Mouse (Mus musculus): ENCODE data around the gene Mybph. TPM values are rescaled to one million over a fixed set of nuclear protein-coding genes. Genes with fewer than 3 reads are reported as not detected.

The Mybph gene
- polyA plus RNA-seq, 1 experiment from 2014 or later, result not detected

DNA sequence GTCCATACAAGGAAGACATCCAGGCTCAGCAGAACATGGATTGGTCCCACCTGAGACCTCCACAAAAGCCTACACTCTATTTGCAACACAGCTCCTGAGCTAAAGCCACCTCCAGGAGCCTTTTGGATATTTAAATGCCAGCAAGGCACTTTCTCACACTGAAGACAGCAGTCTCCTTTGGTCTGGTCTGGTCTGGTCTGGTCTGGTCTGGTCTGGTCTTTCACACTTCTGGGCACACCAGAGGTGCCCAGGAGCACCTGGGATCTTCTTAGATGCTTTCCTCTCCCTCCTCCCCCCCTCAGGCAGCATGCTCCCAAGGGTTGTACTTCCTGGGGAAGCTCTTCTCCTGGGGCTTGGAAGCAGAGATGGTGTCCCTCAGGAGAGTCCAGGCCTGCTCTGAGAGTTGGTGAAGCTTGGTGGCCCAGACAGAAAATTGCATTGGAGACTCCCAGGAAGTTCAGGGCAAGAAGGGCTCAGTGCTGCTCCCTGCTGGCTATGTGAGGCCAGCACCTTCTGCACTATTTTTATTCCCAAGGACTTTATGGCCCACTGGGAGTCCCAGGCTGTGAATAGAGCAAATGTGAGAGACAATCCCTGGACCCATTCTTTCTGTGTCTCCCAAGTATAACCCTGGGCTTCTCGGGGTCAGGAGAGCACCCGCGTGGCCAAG, 8.6 kb downstream of the Mybph start:
- Histone ChIP-seq H3K9me3 (ENCODE audit: low read length) (no peaks in the 10 kb centered on the region), H3K36me3 (replicated peaks; ENCODE audit: insufficient read depth, low read length) (no peaks in the 10 kb centered on the region; the same call in none of the 2 replicates), H3K27me3 (ENCODE audit: insufficient read depth, low read length) (no peaks in the 10 kb centered on the region), H3K27ac (ENCODE audit: low read depth) (no peak overlapping the region), H3K4me2 (ENCODE audit: low read depth, low read length) (no peak overlapping the region), H3K4me3 (ENCODE audit: low read depth, low read length) (no peak overlapping the region), H3K9ac (replicated peaks) (no peak overlapping the region), H3K4me1 (ENCODE audit: insufficient read depth) (no peaks in the 10 kb centered on the region)
- 44% methylated on average over 3 of the region's 3 CpGs for WGBS (ENCODE audit: insufficient replicate concordance)
- ATAC-seq (no peak), DNase-seq (peak; percentile 72)
- TF ChIP-seq EP300 (IDR thresholded peaks at IDR 0.05; ENCODE audit: low read depth) (no peak), CTCF (IDR thresholded peaks at IDR 0.05; ENCODE audit: low read depth) (peak; percentile 79)

DNA sequence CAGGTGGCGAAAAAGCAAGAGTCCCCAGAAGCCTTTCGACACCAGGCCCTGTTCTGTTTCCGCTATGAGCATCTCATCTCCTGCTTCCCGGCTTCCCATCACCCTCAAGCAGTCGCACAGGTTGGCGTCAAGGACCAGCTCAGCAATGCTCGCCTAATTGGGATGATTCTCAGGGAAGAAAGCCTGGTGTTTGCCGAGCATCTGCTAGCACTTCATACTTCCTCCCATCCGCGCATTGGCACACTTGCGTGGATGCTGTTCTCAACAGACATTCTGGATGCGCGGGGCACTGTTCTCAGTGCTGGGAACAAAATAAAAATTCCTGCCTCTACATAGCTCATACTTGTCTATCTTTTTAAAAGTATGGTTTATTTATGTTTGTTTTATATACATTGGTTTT, 11.0 kb downstream of the Mybph start:
- no peaks in the 10 kb centered on the region; the same call in none of the 2 replicates for H3K36me3 ChIP-seq (replicated peaks; ENCODE audit: insufficient read depth, low read length)
- H3K4me3 ChIP-seq (ENCODE audit: low read depth, low read length), result no peak overlapping the region
- H3K27me3 ChIP-seq (ENCODE audit: insufficient read depth, low read length), result no peaks in the 10 kb centered on the region
- DNase-seq (no peak), ATAC-seq (no peak)
- TF ChIP-seq CTCF (IDR thresholded peaks at IDR 0.05; ENCODE audit: low read depth) (no peak), EP300 (IDR thresholded peaks at IDR 0.05; ENCODE audit: low read depth) (no peak)
- no peaks in the 10 kb centered on the region for H3K9me3 ChIP-seq (ENCODE audit: low read length)
- WGBS (ENCODE audit: insufficient replicate concordance), result 83% methylated on average over 13 of the region's 13 CpGs
- no peak overlapping the region for H3K27ac ChIP-seq (ENCODE audit: low read depth)
- H3K9ac ChIP-seq (replicated peaks), result no peak overlapping the region
- H3K4me1 ChIP-seq (ENCODE audit: insufficient read depth), result no peaks in the 10 kb centered on the region
- H3K4me2 ChIP-seq (ENCODE audit: low read depth, low read length), result no peak overlapping the region

DNA sequence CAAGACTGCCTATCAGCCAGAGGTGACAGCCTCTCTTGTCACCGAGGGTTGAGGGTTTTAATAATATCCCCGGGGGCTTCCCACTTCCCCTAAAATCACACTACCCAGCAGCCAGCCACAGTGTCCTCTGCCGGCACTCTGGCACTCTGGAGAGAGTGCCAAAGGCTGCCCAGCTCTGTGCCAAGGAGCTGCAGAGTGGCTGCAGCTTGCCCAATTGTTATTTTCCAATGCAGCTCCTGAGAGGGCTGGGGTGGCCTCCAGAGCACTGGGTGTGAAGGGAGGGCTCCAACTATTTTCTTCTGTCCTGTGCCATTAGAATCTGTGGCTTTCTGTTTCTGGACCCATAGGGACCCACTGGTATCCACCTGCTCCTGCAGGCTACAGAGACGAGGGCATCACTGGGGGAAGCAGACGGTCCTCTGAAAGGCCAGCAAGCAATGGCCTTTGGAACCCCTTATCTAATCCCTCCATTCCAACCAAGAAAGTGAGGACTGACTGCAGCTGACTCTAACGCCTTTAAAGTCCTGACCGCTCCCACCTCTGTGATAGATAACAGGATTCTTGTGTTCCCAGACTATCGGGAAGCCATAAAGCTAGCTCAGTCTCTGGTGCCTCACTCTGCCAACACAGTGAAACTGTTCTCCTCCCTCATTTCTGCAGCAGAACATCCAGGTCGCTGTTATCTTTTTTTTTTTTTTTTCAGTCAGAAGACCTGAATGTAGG, 12.2 kb downstream of the Mybph start:
- no peak overlapping the region for H3K27ac ChIP-seq (ENCODE audit: low read depth)
- H3K36me3 ChIP-seq (replicated peaks; ENCODE audit: insufficient read depth, low read length), result no peaks in the 10 kb centered on the region; the same call in none of the 2 replicates
- no peak for TF ChIP-seq EP300 (IDR thresholded peaks at IDR 0.05; ENCODE audit: low read depth)
- 26% methylated on average over 9 of the region's 9 CpGs for WGBS (ENCODE audit: insufficient replicate concordance)
- H3K9me3 ChIP-seq (ENCODE audit: low read length), result no peaks in the 10 kb centered on the region
- H3K9ac ChIP-seq (replicated peaks), result no peak overlapping the region
- H3K4me1 ChIP-seq (ENCODE audit: insufficient read depth), result no peaks in the 10 kb centered on the region
- DNase-seq (no peak), ATAC-seq (peak; percentile 67; the same call in 1 of the 2 replicates)
- H3K4me3 ChIP-seq (ENCODE audit: low read depth, low read length), result no peak overlapping the region
- no peak overlapping the region for H3K4me2 ChIP-seq (ENCODE audit: low read depth, low read length)
- no peaks in the 10 kb centered on the region for H3K27me3 ChIP-seq (ENCODE audit: insufficient read depth, low read length)

DNA sequence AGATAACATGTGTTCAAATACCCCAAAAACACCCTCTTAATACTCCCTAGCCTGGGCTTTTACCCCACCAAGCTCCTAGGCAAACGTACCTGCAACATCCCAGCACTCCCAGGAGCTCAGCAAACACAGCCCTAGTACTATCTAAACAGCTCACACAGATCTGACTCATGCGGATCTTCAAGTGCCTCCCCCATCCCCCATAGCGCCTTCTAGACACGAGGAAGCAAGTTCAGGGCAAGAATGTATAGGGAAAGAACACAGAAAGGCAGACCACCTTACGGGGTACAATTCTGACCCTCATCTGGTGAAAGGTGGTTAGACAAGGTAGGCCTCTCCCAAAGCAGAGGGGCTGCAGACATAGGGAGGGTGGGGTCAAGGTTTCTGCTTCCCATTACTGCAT, 12.8 kb downstream of the Mybph start:
- H3K9me3 ChIP-seq (ENCODE audit: low read length), result no peaks in the 10 kb centered on the region
- H3K36me3 ChIP-seq (replicated peaks; ENCODE audit: insufficient read depth, low read length), result no peaks in the 10 kb centered on the region; the same call in none of the 2 replicates
- DNase-seq (no peak), ATAC-seq (0 out of 2 replicates have a peak, but pooled peaks have one; percentile 28)
- no peaks in the 10 kb centered on the region for H3K4me1 ChIP-seq (ENCODE audit: insufficient read depth)
- no peak overlapping the region for H3K9ac ChIP-seq (replicated peaks)
- no peak overlapping the region for H3K4me3 ChIP-seq (ENCODE audit: low read depth, low read length)
- no peak overlapping the region for H3K27ac ChIP-seq (ENCODE audit: low read depth)
- 33% methylated on average over 5 of the region's 5 CpGs for WGBS (ENCODE audit: insufficient replicate concordance)
- no peaks in the 10 kb centered on the region for H3K27me3 ChIP-seq (ENCODE audit: insufficient read depth, low read length)
- no peak overlapping the region for H3K4me2 ChIP-seq (ENCODE audit: low read depth, low read length)
- TF ChIP-seq CTCF (IDR thresholded peaks at IDR 0.05; ENCODE audit: low read depth) (no peak), EP300 (IDR thresholded peaks at IDR 0.05; ENCODE audit: low read depth) (no peak)

DNA sequence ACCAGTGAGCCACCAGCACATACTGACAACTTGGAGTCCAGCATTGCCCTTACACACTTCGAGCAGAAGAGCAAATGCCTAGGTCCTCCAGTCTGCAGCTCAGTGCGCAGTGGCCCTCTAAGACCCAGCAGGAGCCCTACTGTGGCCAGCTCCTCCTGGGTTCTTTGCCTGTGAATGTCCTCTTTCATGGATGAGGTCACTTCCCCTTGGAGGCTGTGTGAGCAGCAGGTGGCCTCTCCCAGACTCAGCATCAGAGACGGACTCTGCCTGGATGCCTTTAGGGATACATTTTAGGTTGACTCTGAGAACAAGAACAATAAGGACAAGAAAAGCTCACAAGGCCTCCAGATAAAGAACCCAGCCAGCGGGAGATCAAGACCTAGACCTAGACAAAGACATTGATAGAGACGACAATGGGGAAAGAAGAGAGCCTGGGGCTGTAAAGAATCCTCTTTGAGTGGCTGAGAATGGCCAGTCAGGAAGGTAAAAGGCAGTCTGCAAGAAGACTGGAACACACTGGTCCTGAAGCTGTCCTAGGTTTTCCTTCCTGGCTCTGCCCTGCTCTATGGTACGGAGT, 17.0 kb downstream of the Mybph start:
- Histone ChIP-seq H3K27me3 (ENCODE audit: insufficient read depth, low read length) (no peaks in the 10 kb centered on the region), H3K4me1 (ENCODE audit: insufficient read depth) (no peaks in the 10 kb centered on the region), H3K4me3 (ENCODE audit: low read depth, low read length) (no peak overlapping the region), H3K4me2 (ENCODE audit: low read depth, low read length) (no peak overlapping the region), H3K9me3 (ENCODE audit: low read length) (no peaks in the 10 kb centered on the region), H3K36me3 (replicated peaks; ENCODE audit: insufficient read depth, low read length) (no peaks in the 10 kb centered on the region), H3K9ac (replicated peaks) (no peak overlapping the region), H3K27ac (ENCODE audit: low read depth) (no peak overlapping the region)
- DNase-seq (no peak), ATAC-seq (no peak)
- WGBS (ENCODE audit: insufficient replicate concordance), result 60% methylated on average over 6 of the region's 6 CpGs
- TF ChIP-seq CTCF (IDR thresholded peaks at IDR 0.05; ENCODE audit: low read depth) (no peak), EP300 (IDR thresholded peaks at IDR 0.05; ENCODE audit: low read depth) (no peak)

DNA sequence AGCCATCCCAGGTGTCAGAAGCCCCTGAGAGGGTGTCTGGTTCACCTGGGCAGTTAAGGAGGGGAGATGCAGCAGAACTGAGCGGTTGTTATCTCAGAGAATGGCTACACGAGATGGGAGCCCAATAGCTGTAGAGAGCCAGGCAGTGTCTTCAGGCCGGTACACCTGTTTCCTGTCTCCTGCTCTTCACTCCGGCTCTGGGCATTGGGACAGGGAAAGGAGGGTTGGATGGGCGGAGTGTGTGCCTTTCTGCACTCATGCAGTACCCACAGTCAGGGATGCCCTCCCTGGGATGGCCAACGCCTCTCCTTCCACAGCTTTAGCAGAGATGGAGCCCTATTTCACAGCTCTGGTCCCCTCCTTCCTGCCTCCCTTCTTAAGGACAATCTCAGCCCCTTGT, 17.8 kb downstream of the Mybph start:
- ATAC-seq (no peak), DNase-seq (no peak)
- no peaks in the 10 kb centered on the region for H3K9me3 ChIP-seq (ENCODE audit: low read length)
- WGBS (ENCODE audit: insufficient replicate concordance), result 47% methylated on average over 6 of the region's 6 CpGs
- no peak for TF ChIP-seq EP300 (IDR thresholded peaks at IDR 0.05; ENCODE audit: low read depth)
- no peak for TF ChIP-seq CTCF (IDR thresholded peaks at IDR 0.05; ENCODE audit: low read depth)
- no peaks in the 10 kb centered on the region for H3K36me3 ChIP-seq (replicated peaks; ENCODE audit: insufficient read depth, low read length)
- H3K9ac ChIP-seq (replicated peaks), result no peak overlapping the region
- no peak overlapping the region for H3K4me2 ChIP-seq (ENCODE audit: low read depth, low read length)
- H3K4me3 ChIP-seq (ENCODE audit: low read depth, low read length), result no peak overlapping the region
- no peak overlapping the region for H3K27ac ChIP-seq (ENCODE audit: low read depth)
- peaks cover 7% of the 10 kb centered on the region for H3K4me1 ChIP-seq (ENCODE audit: insufficient read depth)
- no peaks in the 10 kb centered on the region for H3K27me3 ChIP-seq (ENCODE audit: insufficient read depth, low read length)

Measured in liver, postnatal 0 days (tissue).